Mouse (Mus musculus) spleen, adult 2 months (tissue): ENCODE results near the gene Nol10.

Source experiments
- CTCF ChIP-seq: fragments of 200-500 bp; IDR thresholded peaks from 2 replicates; pipeline ENCODE4 v1.5.1; 2011; ENCODE audit warnings: mild to moderate bottlenecking, inconsistent platforms; ENCODE audit not compliant: insufficient read depth, insufficient read length, insufficient replicate concordance; ENCODE audit errors: extremely low read depth
- POLR2A ChIP-seq: fragments of 200-500 bp; IDR thresholded peaks from 2 replicates; pipeline ENCODE4 v1.6.1; 2011; ENCODE audit warnings: low read depth, low read length, inconsistent platforms

DNA sequence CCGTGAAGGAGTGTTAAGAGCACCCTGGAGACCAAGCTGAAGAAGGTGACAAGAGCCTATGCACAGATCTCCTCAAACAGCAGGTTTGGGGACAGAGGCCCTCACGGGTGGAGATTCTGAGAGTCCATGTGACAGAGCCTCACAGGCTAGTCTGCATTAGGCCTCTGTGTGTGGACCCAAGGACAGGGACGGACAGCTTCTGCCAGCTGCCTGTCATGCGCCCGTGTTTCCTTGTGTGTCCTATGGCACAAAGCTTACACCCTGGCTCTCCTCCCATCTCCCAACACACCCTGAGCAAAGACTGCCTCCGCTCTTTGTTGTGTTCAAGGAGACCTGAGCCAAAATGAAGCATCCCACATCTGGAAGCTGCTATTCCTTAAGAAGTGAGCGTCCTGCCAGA, 97.0 kb downstream of the Nol10 start:
- TF ChIP-seq POLR2A = no peak
- no peak for TF ChIP-seq CTCF
